Mouse (Mus musculus) G1E (cell line): ENCODE measurements around the gene Tspan33. TPM values are rescaled to one million over a fixed set of nuclear protein-coding genes. Genes with fewer than 3 reads are reported as not detected.
"Not testable (repeated sequence)": the region's sequence is repeated elsewhere in the genome, so short reads cannot be mapped to it uniquely, and the experiment has no call there.

Source experiments
- ATAC-seq: 2 replicates; pipeline ENCODE4 v1.8.0; 2016; ENCODE audit warnings: mild to moderate bottlenecking; ENCODE audit not compliant: insufficient number of reproducible peaks, poor library complexity, low FRiP score, severe bottlenecking; ENCODE audit errors: extremely low read depth
- DNase-seq: peaks from one replicate; pipeline ENCODE4 v3.0.0; 2012; ENCODE audit warnings: low spot score
- H3K27me3 ChIP-seq: 2 replicates; pipeline ENCODE4 v1.6.1; 2012; ENCODE audit warnings: mild to moderate bottlenecking, low read length, inconsistent platforms; ENCODE audit not compliant: insufficient read depth
- H3K36me3 ChIP-seq: replicated peaks from 2 replicates; pipeline ENCODE3; 2012; ENCODE audit warnings: mild to moderate bottlenecking, inconsistent platforms
- H3K4me1 ChIP-seq: 2 replicates; pipeline ENCODE4 v1.6.1; 2012; ENCODE audit warnings: low read depth, low read length, inconsistent platforms, mixed read lengths; ENCODE audit not compliant: insufficient read depth
- H3K4me3 ChIP-seq: 2 replicates; pipeline ENCODE4 v1.5.1; 2012; ENCODE audit warnings: low read depth, mild to moderate bottlenecking, inconsistent platforms, low read length, moderate library complexity, mixed read lengths
- H3K9me3 ChIP-seq: replicated peaks from 2 replicates; pipeline ENCODE4 v1.6.1; 2012; ENCODE audit warnings: inconsistent platforms
- CTCF ChIP-seq: IDR thresholded peaks from 2 replicates; pipeline ENCODE4 v1.5.1; 2012; ENCODE audit warnings: low read depth, low read length, inconsistent platforms, mixed read lengths
- GATA1 ChIP-seq: IDR thresholded peaks from 2 replicates; pipeline ENCODE4 v1.6.1; 2012; ENCODE audit warnings: borderline replicate concordance, low read length, inconsistent platforms, mixed read lengths
- GATA2 ChIP-seq: IDR thresholded peaks from 2 replicates; pipeline ENCODE4 v1.6.1; 2012; ENCODE audit warnings: low read depth, low read length, inconsistent platforms, borderline replicate concordance
- POLR2AphosphoS5 ChIP-seq: IDR thresholded peaks from 2 replicates; pipeline ENCODE4 v1.6.1; 2012; ENCODE audit warnings: low read depth, low read length, inconsistent platforms; ENCODE audit not compliant: insufficient replicate concordance
- TAL1 ChIP-seq: conservative IDR thresholded peaks from 2 replicates; pipeline ENCODE4 v1.6.1; 2012; ENCODE audit warnings: low read depth, low read length, inconsistent platforms, mixed read lengths
- polyA plus RNA-seq: library from polyadenylated mRNA; stranded (reverse); fragments of >175 nt; gene quantifications from 2 replicates; pipeline ENCODE4 v1.2.3, GENCODE M21; 2012
- total RNA-seq, 2 experiments: library from RNA; stranded (forward) in 1 of 2; stranded (reverse) in 1 of 2; fragments of 200-1000 nt in 1 of 2; fragments of >200 nt in 1 of 2; fragmentation: Nextera tagmentation in 1 of 2; gene quantifications; 2 replicates each; pipeline ENCODE4 v1.2.3; 2014 to 2017

Tspan33 gene
- total and polyA plus RNA-seq, 3 experiments: 33.2 to 80.8 (median 33.9) TPM

- Histone ChIP-seq H3K9me3 (no peaks in the 10 kb centered on the region), H3K4me3 (no peak overlapping the region), H3K36me3 (peaks cover 89% of the 10 kb centered on the region), H3K27me3 (no peaks in the 10 kb centered on the region), H3K4me1 (peaks cover 15% of the 10 kb centered on the region)
- DNase-seq (no peak), ATAC-seq (no peak)
- TF ChIP-seq CTCF (no peak), TAL1 (no peak), GATA1 (no peak), GATA2 (no peak), POLR2AphosphoS5 (no peak)
Observed at GRCm38 (mm10) chr6:29756001-29756400, 62.0 kb downstream of the Tspan33 start.

- Histone ChIP-seq H3K27me3 (no peaks in the 10 kb centered on the region), H3K4me3 (no peak overlapping the region), H3K36me3 (peaks cover 89% of the 10 kb centered on the region), H3K9me3 (no peaks in the 10 kb centered on the region), H3K4me1 (peaks cover 15% of the 10 kb centered on the region)
- TF ChIP-seq GATA1: no peak
- DNase-seq: no peak
- ATAC-seq: no peak
Observed at GRCm38 (mm10) chr6:29756476-29756875, 62.5 kb downstream of the Tspan33 start.

GRCm38 (mm10) chr6:29758417-29758816, 64.4 kb downstream of the Tspan33 start:
- peaks cover 16% of the 10 kb centered on the region for H3K4me1 ChIP-seq
- H3K9me3 ChIP-seq: no peaks in the 10 kb centered on the region
- peaks cover 77% of the 10 kb centered on the region for H3K36me3 ChIP-seq
- DNase-seq: peak; percentile 62
- no peak; the same call in 1 of the 2 replicates for ATAC-seq
- H3K4me3 ChIP-seq: no peak overlapping the region
- TF ChIP-seq POLR2AphosphoS5 (no peak), CTCF (peak; percentile 84)
- no peaks in the 10 kb centered on the region for H3K27me3 ChIP-seq

- no peaks in the 10 kb centered on the region for H3K9me3 ChIP-seq
- ATAC-seq (no peak), DNase-seq (no peak)
- H3K27me3 ChIP-seq: no peaks in the 10 kb centered on the region
- H3K4me3 ChIP-seq: no peak overlapping the region
- TF ChIP-seq TAL1 (no peak), POLR2AphosphoS5 (no peak), CTCF (no peak), GATA2 (no peak), GATA1 (no peak)
- peaks cover 16% of the 10 kb centered on the region for H3K4me1 ChIP-seq
- peaks cover 70% of the 10 kb centered on the region for H3K36me3 ChIP-seq
Observed at GRCm38 (mm10) chr6:29759012-29759679, 65.1 kb downstream of the Tspan33 start.

- not testable (repeated sequence) for H3K27me3 ChIP-seq, H3K4me3 ChIP-seq, H3K9me3 ChIP-seq, ATAC-seq, DNase-seq
- Histone ChIP-seq H3K4me1 (peaks cover 16% of the 10 kb centered on the region), H3K36me3 (peaks cover 60% of the 10 kb centered on the region)
Observed at GRCm38 (mm10) chr6:29760397-29760796, 66.4 kb downstream of the Tspan33 start.

- no peaks in the 10 kb centered on the region for H3K27me3 ChIP-seq
- H3K4me1 ChIP-seq: peaks cover 16% of the 10 kb centered on the region
- no peak overlapping the region for H3K4me3 ChIP-seq
- ATAC-seq (no peak), DNase-seq (no peak)
- TF ChIP-seq CTCF (no peak), GATA1 (no peak), POLR2AphosphoS5 (no peak), GATA2 (no peak), TAL1 (no peak)
- peaks cover 55% of the 10 kb centered on the region for H3K36me3 ChIP-seq
- no peaks in the 10 kb centered on the region for H3K9me3 ChIP-seq
Observed at GRCm38 (mm10) chr6:29761282-29761681, 67.3 kb downstream of the Tspan33 start.

GRCm38 (mm10) chr6:29762524-29762923, 68.5 kb downstream of the Tspan33 start:
- no peaks in the 10 kb centered on the region for H3K9me3 ChIP-seq

More at GRCm38 (mm10) chr6:29762524-29762923, 68.5 kb downstream of the Tspan33 start:
- H3K36me3 ChIP-seq: peaks cover 43% of the 10 kb centered on the region
- no peak overlapping the region for H3K4me3 ChIP-seq
- DNase-seq: no peak
- peak; percentile 66 for ATAC-seq
- peaks cover 20% of the 10 kb centered on the region for H3K4me1 ChIP-seq
- H3K27me3 ChIP-seq: no peaks in the 10 kb centered on the region
- no peak for TF ChIP-seq GATA2
- TF ChIP-seq CTCF: peak; percentile 78
